Mouse (Mus musculus): Measurements from ENCODE around the gene Slc44a5. TPM values are rescaled to one million over a fixed set of nuclear protein-coding genes. Genes with fewer than 3 reads are reported as not detected.
"Not testable (repeated sequence)": the region's sequence is repeated elsewhere in the genome, so short reads cannot be mapped to it uniquely, and the experiment has no call there.

Gene Slc44a5
- total RNA-seq, 2 experiments from 2014 or later = 43.9 to 55.5 TPM

- no peak for DNase-seq (ENCODE audit: extremely low spot score in 1 of 2, low spot score in 1 of 2)
These were observed 236.0 kb downstream of the Slc44a5 start for GRCm38 (mm10) chr3:154209201-154209754.

- no peak for DNase-seq (ENCODE audit: extremely low spot score in 1 of 2, low spot score in 1 of 2)
These were observed 236.7 kb downstream of the Slc44a5 start for GRCm38 (mm10) chr3:154209776-154210430.

- DNase-seq (ENCODE audit: extremely low spot score in 1 of 2, low spot score in 1 of 2) = no peak
These were observed 237.3 kb downstream of the Slc44a5 start for GRCm38 (mm10) chr3:154210431-154211055.

GRCm38 (mm10) chr3:154212551-154212950 is 239.3 kb downstream of the Slc44a5 start:
- DNase-seq (ENCODE audit: extremely low spot score in 1 of 2, low spot score in 1 of 2) = no peak

GRCm38 (mm10) chr3:154215309-154215708 is 242.1 kb downstream of the Slc44a5 start:
- DNase-seq (ENCODE audit: extremely low spot score in 1 of 2, low spot score in 1 of 2) = no peak

GRCm38 (mm10) chr3:154215779-154216178 is 242.5 kb downstream of the Slc44a5 start:
- DNase-seq (ENCODE audit: extremely low spot score in 1 of 2, low spot score in 1 of 2) = no peak

- DNase-seq (ENCODE audit: extremely low spot score in 1 of 2, low spot score in 1 of 2) = peak in 1 of 2 experiments; percentile 26
These were observed 248.9 kb downstream of the Slc44a5 start for GRCm38 (mm10) chr3:154222141-154222591.

- no peak for DNase-seq (ENCODE audit: extremely low spot score in 1 of 2, low spot score in 1 of 2)
These were observed 249.5 kb downstream of the Slc44a5 start for GRCm38 (mm10) chr3:154222688-154223087.

- peak; percentile 67 to 77 for DNase-seq (ENCODE audit: extremely low spot score in 1 of 2, low spot score in 1 of 2)
These were observed 253.0 kb downstream of the Slc44a5 start for GRCm38 (mm10) chr3:154226100-154226752.

GRCm38 (mm10) chr3:154244932-154245331 is 271.7 kb downstream of the Slc44a5 start:
- DNase-seq (ENCODE audit: extremely low spot score in 1 of 2, low spot score in 1 of 2) = no peak

- DNase-seq (ENCODE audit: extremely low spot score in 1 of 2, low spot score in 1 of 2) = no peak
These were observed 278.2 kb downstream of the Slc44a5 start for GRCm38 (mm10) chr3:154251486-154251885.

- DNase-seq (ENCODE audit: extremely low spot score in 1 of 2, low spot score in 1 of 2) = no peak
These were observed 279.0 kb downstream of the Slc44a5 start for GRCm38 (mm10) chr3:154252219-154252618.

- DNase-seq (ENCODE audit: extremely low spot score in 1 of 2, low spot score in 1 of 2) = not testable (repeated sequence)
These were observed 281.0 kb downstream of the Slc44a5 start for GRCm38 (mm10) chr3:154254187-154254586.

- DNase-seq (ENCODE audit: extremely low spot score in 1 of 2, low spot score in 1 of 2) = no peak
These were observed 284.1 kb downstream of the Slc44a5 start for GRCm38 (mm10) chr3:154257312-154257711.

GRCm38 (mm10) chr3:154268313-154268712 is 295.1 kb downstream of the Slc44a5 start:
- DNase-seq (ENCODE audit: extremely low spot score in 1 of 2, low spot score in 1 of 2) = no peak

GRCm38 (mm10) chr3:154269757-154270366 is 296.6 kb downstream of the Slc44a5 start:
- peak; percentile 78 to 91 for DNase-seq (ENCODE audit: extremely low spot score in 1 of 2, low spot score in 1 of 2)

- DNase-seq (ENCODE audit: extremely low spot score in 1 of 2, low spot score in 1 of 2) = no peak
These were observed 301.4 kb downstream of the Slc44a5 start for GRCm38 (mm10) chr3:154274681-154275080.

- no peak for DNase-seq (ENCODE audit: extremely low spot score in 1 of 2, low spot score in 1 of 2)
These were observed 311.0 kb downstream of the Slc44a5 start for GRCm38 (mm10) chr3:154284260-154284659.

- DNase-seq (ENCODE audit: extremely low spot score in 1 of 2, low spot score in 1 of 2) = no peak
These were observed 312.1 kb downstream of the Slc44a5 start for GRCm38 (mm10) chr3:154285351-154285750.

GRCm38 (mm10) chr3:154287217-154287616 is 314.0 kb downstream of the Slc44a5 start:
- no peak for DNase-seq (ENCODE audit: extremely low spot score in 1 of 2, low spot score in 1 of 2)
